In the genomic region with DNA sequence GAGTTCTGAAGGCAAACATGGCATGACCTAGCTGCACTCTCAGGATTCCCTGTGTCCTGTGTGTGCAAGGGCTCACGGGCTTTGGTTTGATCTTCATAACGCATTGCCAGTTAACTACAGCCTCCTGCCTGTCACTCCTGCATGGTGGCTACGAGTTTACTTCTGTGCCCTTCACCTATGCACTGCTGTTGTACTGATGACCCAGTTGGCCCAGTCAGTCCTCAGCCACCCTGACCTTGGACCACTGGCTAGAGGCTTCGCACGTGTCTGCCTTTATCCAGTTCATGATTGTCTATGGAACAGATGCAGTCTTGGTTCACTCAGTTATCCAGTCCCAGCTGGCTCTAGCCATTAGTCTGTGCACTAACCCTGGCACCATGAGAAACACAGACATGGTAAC, we compare ENCODE assay signal across 22 mouse cellular contexts.
A peak's percentile ranks its signal among the peaks of the same experiment; 100 is the strongest.
DNase-seq lines count a peak whose midpoint lies in the region; ATAC-seq and TF ChIP-seq lines count a peak whose summit lies in the region.
"Had no signal": no experiment of that assay in that cellular context is flagged by ENCODE, and none has a peak within 500 bp of the region (broad histone marks: within the 10 kb centered on the region; RNA-seq: fewer than 3 reads in every experiment).

No protein-coding gene starts in this region.

- peak; percentile 13 for DNase-seq in adrenal gland, adult 2 months
- no peak for DNase-seq in adrenal gland, postnatal 10 days
- DNase-seq in hindbrain, postnatal 0 days (ENCODE audit: low spot score) = no peak
- DNase-seq in hindbrain, embryonic 10.5 days (ENCODE audit: low spot score) = no peak
- DNase-seq in layer of hippocampus, adult 2 months (ENCODE audit: low spot score in 2 of 2) = no peak
- DNase-seq in layer of hippocampus, postnatal 36 days = no peak
- DNase-seq in ovary, adult 18-20 months (ENCODE audit: low spot score) = peak; percentile 3
- DNase-seq in ovary, postnatal 36 days (ENCODE audit: low spot score) = no peak
- DNase-seq: embryo, embryonic 11 days; gastrocnemius, postnatal 25 days; heart, adult 2 months; liver, embryonic 13.5 days; retina, postnatal 1 day; right cerebral cortex, postnatal 25 days; spleen, adult 18-20 months; thymus, postnatal 14 days had no signal

- H3K4me2 ChIP-seq in hindbrain, postnatal 0 days (ENCODE audit: low read depth, low read length) = no peak overlapping the region
- H3K4me2 ChIP-seq: embryonic facial prominence, embryonic 13.5 days; forebrain, embryonic 12.5 days; liver, embryonic 13.5 days; lung, embryonic 15.5 days had no signal

- no peaks in the 10 kb centered on the region for H3K27me3 ChIP-seq in hindbrain, postnatal 0 days (ENCODE audit: insufficient read depth, low read length)
- H3K27me3 ChIP-seq in hindbrain, embryonic 10.5 days (ENCODE audit: insufficient read depth, poor library complexity, severe bottlenecking) = no peaks in the 10 kb centered on the region
- H3K27me3 ChIP-seq: embryonic facial prominence, embryonic 13.5 days; forebrain, embryonic 12.5 days; liver, embryonic 13.5 days; lung, embryonic 15.5 days; megakaryocyte, embryonic 14.5 days had no signal

- no peaks in the 10 kb centered on the region for H3K4me1 ChIP-seq in hindbrain, postnatal 0 days (ENCODE audit: insufficient read depth, low read length)
- H3K4me1 ChIP-seq in hindbrain, embryonic 10.5 days (replicated peaks) = no peaks in the 10 kb centered on the region
- H3K4me1 ChIP-seq: embryonic facial prominence, embryonic 13.5 days; limb, embryonic 10.5 days; liver, embryonic 13.5 days; megakaryocyte, embryonic 14.5 days had no signal

- H3K9ac ChIP-seq in hindbrain, postnatal 0 days (replicated peaks; ENCODE audit: low read length) = no peak overlapping the region
- H3K9ac ChIP-seq: forebrain, embryonic 12.5 days; liver, embryonic 13.5 days; lung, embryonic 15.5 days had no signal

- 0 out of 2 replicates have a peak overlapping the region, but pooled peaks have one; percentile 17 for H3K27ac ChIP-seq in hindbrain, postnatal 0 days
- H3K27ac ChIP-seq in hindbrain, embryonic 10.5 days = no peak overlapping the region
- 0 out of 2 replicates have a peak overlapping the region, but pooled peaks have one; percentile 5 for H3K27ac ChIP-seq in layer of hippocampus, adult 2 months
- H3K27ac ChIP-seq: embryonic facial prominence, embryonic 13.5 days; forebrain, embryonic 12.5 days; heart, adult 2 months; limb, embryonic 10.5 days; liver, embryonic 13.5 days had no signal

- no peak for ATAC-seq in hindbrain, postnatal 0 days

- WGBS in hindbrain, postnatal 0 days = 89% methylated on average over 5 of the region's 5 CpGs
- 92% methylated on average over 5 of the region's 5 CpGs for WGBS in hindbrain, embryonic 10.5 days

- no peak for TF ChIP-seq CTCF in hindbrain, postnatal 0 days (IDR thresholded peaks at IDR 0.05; ENCODE audit: low read depth)
- no peak for TF ChIP-seq CTCF in layer of hippocampus, adult 2 months (conservative IDR thresholded peaks at IDR 0.05)

- H3K9me3 ChIP-seq in hindbrain, postnatal 0 days (ENCODE audit: low read length) = no peaks in the 10 kb centered on the region
- H3K9me3 ChIP-seq in hindbrain, embryonic 10.5 days = no peaks in the 10 kb centered on the region
- H3K9me3 ChIP-seq: embryonic facial prominence, embryonic 13.5 days; forebrain, embryonic 12.5 days; limb, embryonic 10.5 days; liver, embryonic 13.5 days; lung, embryonic 15.5 days; megakaryocyte, embryonic 14.5 days had no signal

- H3K36me3 ChIP-seq in hindbrain, postnatal 0 days (ENCODE audit: insufficient read depth, low read length) = peaks cover 7% of the 10 kb centered on the region; the same call in 1 of the 2 replicates
- H3K36me3 ChIP-seq in hindbrain, embryonic 10.5 days = peaks cover 15% of the 10 kb centered on the region
- H3K36me3 ChIP-seq: lung, embryonic 15.5 days had no signal

- H3K4me3 ChIP-seq in hindbrain, postnatal 0 days (ENCODE audit: low read length) = no peak overlapping the region
- H3K4me3 ChIP-seq in hindbrain, embryonic 10.5 days = no peak overlapping the region
- H3K4me3 ChIP-seq in layer of hippocampus, adult 2 months = no peak overlapping the region
- H3K4me3 ChIP-seq: embryonic facial prominence, embryonic 13.5 days; erythroblast, embryonic 14.5 days; forebrain, embryonic 12.5 days; heart, adult 2 months; limb, embryonic 10.5 days; liver, embryonic 13.5 days; lung, embryonic 15.5 days; megakaryocyte, embryonic 14.5 days had no signal

Comparison
In these comparisons a context has a peak if more than half of its experiments do, and no peak if none do; other contexts are left out.
1. DNase-seq: peak in adrenal gland, adult 2 months (single experiment) and ovary, adult 18-20 months (single experiment); none in adrenal gland, postnatal 10 days (single experiment), hindbrain, postnatal 0 days (single experiment), hindbrain, embryonic 10.5 days (single experiment), layer of hippocampus, adult 2 months (0 of 2), layer of hippocampus, postnatal 36 days (0 of 2) and ovary, postnatal 36 days (single experiment).